Mouse (Mus musculus) urinary bladder, postnatal 4 days (tissue): ENCODE measurements around the gene Gpr55.
"Not testable (repeated sequence)": the region's sequence is repeated elsewhere in the genome, so short reads cannot be mapped to it uniquely, and the experiment has no call there.

ENCODE experiments used
- DNase-seq, 2 experiments: peaks; one replicate each; pipeline ENCODE4 v3.0.0; 2021 to 2022; ENCODE audit warnings: low spot score in 2 of 2

Gpr55 gene

DNA sequence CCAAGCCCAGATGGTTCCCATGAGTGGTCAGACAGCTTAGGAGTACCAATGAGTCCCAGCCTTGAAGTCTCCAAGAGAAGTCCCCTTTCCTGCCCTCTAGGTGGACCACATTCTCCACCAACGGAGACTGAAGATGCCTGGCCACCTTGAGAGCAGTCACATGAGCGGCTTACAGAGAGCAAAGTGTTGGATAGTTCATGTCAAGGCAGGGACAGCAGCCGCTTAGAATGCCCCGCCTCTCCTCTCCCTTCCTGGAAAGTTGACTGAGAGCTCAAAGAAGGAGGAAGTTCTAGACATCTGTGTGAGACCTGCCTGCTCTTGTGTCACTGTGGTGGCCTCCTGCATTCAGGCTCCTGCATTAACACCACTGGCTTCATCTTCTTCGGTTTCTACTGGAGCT is at the start of gene Gpr55:
Gene Gpr55, minus strand, starts transcription at position 135 of the 400 bp plus-strand sequence.
- no peak for DNase-seq

- peak; percentile 72 to 92 for DNase-seq
Measured at GRCm38 (mm10) chr1:86007778-86008177, 47.0 kb upstream of the Gpr55 start.

DNA sequence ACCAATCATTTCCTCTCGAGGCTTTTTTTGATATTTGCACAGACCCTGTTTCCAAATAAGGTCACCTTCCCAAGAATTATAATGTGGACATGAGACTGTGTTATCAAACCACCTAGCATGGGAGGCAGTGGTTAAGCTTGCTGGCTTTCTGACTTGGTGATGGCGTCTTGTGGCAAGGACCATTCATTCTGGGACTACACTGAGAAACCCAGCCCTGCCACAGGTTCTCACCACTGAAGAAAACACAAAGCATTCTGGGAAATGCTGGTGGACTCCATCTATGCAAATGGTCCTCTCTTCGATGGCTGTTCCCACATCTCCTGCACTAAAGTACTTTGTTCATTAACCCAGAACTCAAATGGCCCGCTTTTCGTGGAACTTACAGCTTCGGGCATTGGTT is 45.2 kb upstream of the Gpr55 start:
- no peak for DNase-seq

GRCm38 (mm10) chr1:86005540-86005939 is 44.7 kb upstream of the Gpr55 start:
- no peak for DNase-seq

DNA sequence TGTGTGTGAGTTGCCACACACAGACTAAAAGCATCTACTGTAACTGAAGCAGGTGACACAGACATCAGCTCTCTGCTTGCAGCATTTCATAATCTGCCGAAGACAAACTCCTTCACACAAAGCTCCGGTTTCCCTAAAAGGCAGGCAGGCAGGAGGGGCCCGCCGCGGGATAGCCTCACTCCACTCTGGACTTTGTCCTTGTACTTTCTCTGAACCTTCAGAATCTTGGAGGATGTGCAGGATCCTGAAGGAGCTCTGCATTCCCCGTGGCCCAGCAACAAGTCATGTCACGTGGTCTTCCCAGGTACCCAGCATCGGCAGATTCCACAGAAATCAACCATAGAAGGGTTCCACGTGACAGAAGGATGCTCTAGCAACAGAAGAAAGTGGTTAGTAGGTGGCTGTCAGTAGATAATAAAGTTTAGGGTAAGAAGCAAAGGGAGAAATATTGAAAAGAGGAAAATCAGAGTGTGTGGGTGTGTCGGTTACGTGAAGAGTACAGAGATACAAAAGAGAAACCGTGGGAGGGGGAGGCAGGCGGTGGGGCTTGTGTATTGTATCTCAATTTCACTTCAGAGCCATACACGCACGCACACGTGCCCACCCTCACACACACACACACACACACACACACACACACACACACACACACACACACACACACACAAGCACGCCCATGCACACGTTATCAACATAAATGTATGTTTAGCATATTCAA is 39.2 kb upstream of the Gpr55 start:
- DNase-seq = no peak

GRCm38 (mm10) chr1:85998012-85998411 is 37.2 kb upstream of the Gpr55 start:
- DNase-seq = no peak

- DNase-seq = no peak
Measured at GRCm38 (mm10) chr1:85997221-85997620, 36.4 kb upstream of the Gpr55 start.

GRCm38 (mm10) chr1:85993541-85993940 is 32.7 kb upstream of the Gpr55 start:
- no peak for DNase-seq

- DNase-seq = no peak
Measured at GRCm38 (mm10) chr1:85992175-85992574, 31.4 kb upstream of the Gpr55 start.

DNA sequence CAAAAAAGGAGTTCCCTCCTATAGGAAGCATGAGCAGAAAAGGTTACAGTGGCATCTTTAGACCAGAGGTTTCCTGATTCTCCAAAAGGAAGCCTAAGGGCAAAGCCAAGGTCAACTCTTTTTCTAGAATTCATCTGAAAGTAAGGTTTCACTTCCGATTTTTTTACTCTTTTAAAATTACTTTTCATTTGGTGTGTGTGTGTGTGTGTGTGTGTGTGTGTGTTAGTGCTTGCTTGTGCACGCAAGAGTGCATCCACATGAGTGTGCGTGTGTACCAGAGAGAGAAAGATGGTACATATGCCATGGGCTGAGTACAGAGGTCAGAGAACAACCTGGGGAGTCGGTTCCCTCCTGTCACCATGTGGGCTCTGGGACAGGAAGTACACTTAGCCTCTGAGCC is 28.1 kb upstream of the Gpr55 start:
- not testable (repeated sequence) for DNase-seq

GRCm38 (mm10) chr1:85988351-85988750 is 27.5 kb upstream of the Gpr55 start:
- no peak for DNase-seq

DNA sequence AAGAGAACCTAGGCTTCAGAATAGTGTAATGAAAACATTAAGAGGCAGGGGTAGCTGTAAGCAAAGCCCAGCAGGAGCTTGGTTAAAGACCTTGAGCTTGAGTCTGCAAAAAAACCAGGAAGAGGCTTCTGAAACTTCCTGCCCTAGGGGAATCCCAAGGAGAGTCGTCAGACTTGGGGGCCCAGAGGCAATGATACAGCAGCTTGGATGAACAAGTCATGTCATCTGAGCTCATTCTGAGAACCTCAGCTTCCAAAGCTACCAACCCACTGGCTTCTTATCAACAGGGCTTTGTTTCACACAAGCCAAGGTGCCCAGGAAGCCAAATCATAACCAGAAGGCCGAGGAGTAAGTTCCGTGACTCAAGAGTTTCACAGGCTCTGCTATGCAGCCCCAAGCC is 25.0 kb upstream of the Gpr55 start:
- DNase-seq = no peak

DNA sequence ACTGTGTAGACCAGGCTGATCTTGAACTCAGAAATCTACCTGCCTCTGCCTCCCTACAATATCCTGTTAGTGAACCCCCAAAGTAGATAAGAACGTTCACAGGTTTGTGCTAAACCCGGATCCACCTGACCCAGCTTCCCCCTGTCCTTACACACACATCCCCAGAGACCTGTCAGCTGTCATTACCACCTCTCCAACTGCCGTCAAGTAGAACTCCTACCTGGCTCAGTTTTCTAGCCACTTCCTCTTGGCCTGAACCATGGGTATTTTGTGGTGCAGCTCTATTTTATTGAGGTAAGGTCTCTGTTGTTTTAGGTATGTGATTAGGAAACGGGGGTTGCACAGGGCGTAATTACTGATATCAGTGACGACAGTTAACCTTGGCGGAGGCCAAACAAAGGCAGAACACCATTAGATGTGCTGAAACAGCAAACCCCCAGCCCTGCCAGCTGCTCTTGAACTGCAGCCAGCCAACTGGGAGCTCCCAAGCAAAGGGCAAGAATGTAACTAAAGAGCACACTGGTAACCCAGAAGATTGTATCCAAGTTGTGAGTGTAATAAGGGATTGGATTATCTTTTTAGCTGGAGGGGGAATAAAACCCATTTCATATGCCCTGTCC is 21.0 kb upstream of the Gpr55 start:
- no peak for DNase-seq

- no peak for DNase-seq
Measured at GRCm38 (mm10) chr1:85977709-85978108, 16.9 kb upstream of the Gpr55 start.

- no peak for DNase-seq
Measured at GRCm38 (mm10) chr1:85973468-85973877, 12.7 kb upstream of the Gpr55 start.

GRCm38 (mm10) chr1:85972341-85972740 is 11.5 kb upstream of the Gpr55 start:
- no peak for DNase-seq

- no peak for DNase-seq
Measured at GRCm38 (mm10) chr1:85971070-85971469, 10.3 kb upstream of the Gpr55 start.

- no peak for DNase-seq
Measured at GRCm38 (mm10) chr1:85969519-85969918, 8.7 kb upstream of the Gpr55 start.

- DNase-seq = no peak
Measured at GRCm38 (mm10) chr1:85969081-85969480, 8.3 kb upstream of the Gpr55 start.

GRCm38 (mm10) chr1:85965856-85966255 is 5.0 kb upstream of the Gpr55 start:
- no peak for DNase-seq

DNA sequence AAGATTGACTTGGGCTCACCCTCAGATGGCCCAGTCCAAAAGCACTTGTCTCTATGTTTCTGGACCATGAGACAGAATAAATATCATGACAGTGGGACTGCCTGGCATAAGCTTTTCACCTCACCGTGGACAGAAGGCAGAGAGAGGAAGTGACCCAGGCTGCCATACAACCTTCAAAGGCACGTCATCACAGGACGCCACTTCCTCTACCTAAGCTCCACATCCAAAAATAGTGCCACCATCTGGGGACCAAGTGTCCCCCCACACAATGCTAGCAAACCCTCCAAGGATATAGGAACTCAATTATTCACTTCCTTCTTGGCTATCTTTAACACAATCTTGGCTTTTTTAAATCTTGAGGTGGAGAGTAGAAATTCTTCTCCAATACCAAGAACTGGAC is 1.3 kb upstream of the Gpr55 start:
- no peak for DNase-seq

DNA sequence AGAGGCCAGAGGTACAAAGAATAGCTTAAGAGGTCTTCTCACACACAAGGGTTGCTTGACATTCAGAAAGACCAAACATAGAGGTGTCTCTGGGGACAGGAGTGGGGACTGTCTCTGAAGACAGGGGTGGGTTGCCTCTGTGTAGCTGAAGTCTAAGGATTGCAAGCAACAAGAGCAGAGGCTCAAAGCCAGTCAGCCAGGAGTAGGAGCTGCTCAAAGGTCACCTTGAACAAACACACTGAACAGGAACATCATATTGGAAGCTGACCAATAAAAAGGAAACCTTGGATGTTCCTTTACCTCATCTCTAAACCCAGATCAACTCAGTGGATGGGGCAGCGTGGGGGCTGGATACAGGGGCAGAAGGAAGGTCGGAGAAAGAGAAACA is 924 bp downstream of the Gpr55 start:
- DNase-seq = no peak

- no peak for DNase-seq
Measured at GRCm38 (mm10) chr1:85959129-85959888, 1.5 kb downstream of the Gpr55 start.
